Mouse (Mus musculus) small intestine, adult 2 months (tissue): ENCODE results near the gene 1300017J02Rik.

ENCODE experiments used
- CTCF ChIP-seq: fragments of 200-500 bp; IDR thresholded peaks from 2 replicates; pipeline ENCODE4 v1.5.1; 2012; ENCODE audit warnings: low read depth, mild to moderate bottlenecking, control low read depth, inconsistent platforms, low read length, moderate library complexity, mixed read lengths; ENCODE audit not compliant: insufficient replicate concordance, insufficient read length; ENCODE audit errors: extremely low read depth
- POLR2A ChIP-seq: fragments of 200-500 bp; IDR thresholded peaks from 2 replicates; pipeline ENCODE4 v1.6.1; 2012; ENCODE audit warnings: low read depth, mild to moderate bottlenecking, control low read depth, inconsistent platforms, low read length, moderate library complexity

DNA sequence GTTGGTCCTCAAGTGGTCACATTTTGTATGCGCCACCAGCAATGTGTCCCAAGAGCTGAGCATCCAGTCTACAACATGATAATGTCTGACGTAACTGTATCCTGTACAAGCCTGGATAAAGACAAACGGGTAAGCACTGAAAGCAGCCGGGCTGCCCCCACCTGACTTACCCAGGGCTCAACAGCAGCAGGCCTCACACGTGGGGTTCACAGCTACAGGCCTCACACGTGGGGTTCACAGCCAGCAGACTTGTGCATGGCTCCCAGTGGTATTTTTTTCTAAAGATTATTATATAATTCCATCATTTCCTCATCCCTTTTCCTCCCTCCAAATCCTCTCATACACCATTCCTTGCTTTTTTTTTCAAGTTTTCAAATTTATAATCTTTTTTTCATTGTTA, 5.0 kb upstream of the 1300017J02Rik start:
- TF ChIP-seq POLR2A (no peak), CTCF (no peak)
